Mouse (Mus musculus): ENCODE measurements at regions not wholly inside any gene's neighbourhood (a gene's known extent, or its start where the extent isn't known, plus 50 kb on each side); places are given as distances from the start of the nearest gene placed in this dataset.

DNA sequence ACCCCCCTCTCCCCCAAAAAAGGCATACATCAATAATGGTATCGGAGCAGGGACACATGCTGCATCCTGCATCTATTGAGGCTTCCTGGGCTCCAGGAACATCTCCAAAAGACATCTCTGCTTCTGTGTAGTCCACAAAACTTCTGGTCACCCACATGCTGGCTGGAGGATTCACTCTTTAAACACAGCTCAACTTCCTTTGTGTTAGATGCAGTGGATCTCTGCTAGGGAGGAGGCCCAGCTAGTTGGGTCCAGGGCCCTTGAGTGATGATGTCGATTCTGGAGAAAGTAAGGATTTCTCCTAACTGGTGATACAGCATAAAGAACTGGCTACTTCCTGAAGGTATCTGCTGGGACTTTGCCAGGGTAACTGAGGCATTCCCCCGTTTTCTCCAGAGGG is 146.9 kb upstream of the Hs3st3a1 start:
- WGBS: 94% methylated on average over 3 of the region's 3 CpGs
- Histone ChIP-seq H3K27me3 (no peaks in the 10 kb centered on the region), H3K36me3 (no peaks in the 10 kb centered on the region), H3K4me3 (no peak overlapping the region), H3K9me3 (peaks cover 4% of the 10 kb centered on the region; the same call in 1 of the 2 replicates), H3K4me2 (no peak overlapping the region), H3K4me1 (replicated peaks) (peaks cover 6% of the 10 kb centered on the region; the same call in 1 of the 2 replicates), H3K27ac (replicated peaks) (peak overlapping the region; percentile 61), H3K9ac (no peak overlapping the region)
- ATAC-seq (ENCODE audit: low read depth): no peak

DNA sequence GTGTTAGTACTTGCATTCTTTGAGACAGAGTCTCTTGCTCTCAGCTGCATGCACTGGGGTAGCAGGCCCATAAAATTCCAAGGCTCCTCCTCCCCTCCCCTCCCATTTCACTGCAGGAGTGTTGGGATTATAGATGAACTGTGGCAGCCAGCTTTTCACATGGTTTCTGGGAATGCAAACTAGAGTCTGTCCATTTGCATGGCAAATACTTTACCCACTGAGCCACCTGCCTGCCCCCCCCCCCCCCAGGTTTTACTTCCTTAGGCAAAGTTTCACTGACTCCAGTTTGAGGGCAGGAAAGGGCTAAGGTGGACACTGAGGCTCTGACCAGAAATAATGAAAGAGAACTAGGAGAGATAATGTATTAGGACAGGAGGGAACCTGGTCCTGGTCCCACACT is 147.6 kb upstream of the Hs3st3a1 start:
- Histone ChIP-seq H3K27me3 (no peaks in the 10 kb centered on the region), H3K4me1 (replicated peaks) (peaks cover 6% of the 10 kb centered on the region; the same call in 1 of the 2 replicates)
- no peak for ATAC-seq (ENCODE audit: low read depth)

DNA sequence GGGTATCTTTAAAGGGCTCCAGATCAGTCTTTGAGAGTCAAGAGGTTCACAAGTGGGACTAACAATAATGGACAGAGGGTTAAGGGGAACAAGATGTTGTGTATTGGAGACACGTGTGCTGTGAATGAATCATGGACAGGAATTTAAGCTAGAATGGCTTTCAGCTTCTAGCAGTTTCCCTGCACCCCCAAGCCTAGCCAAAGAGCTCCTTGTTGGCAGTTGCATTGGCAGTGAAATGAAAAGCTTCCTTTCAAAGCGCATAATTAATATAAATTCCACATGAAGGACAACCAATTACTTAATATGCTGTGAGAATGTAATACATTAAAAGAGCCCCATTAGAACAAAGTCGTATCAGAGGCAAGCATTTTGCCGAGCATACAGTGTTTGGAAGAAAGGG is 153.4 kb upstream of the Hs3st3a1 start:
- no peak overlapping the region for H3K4me2 ChIP-seq
- peaks cover 17% of the 10 kb centered on the region for H3K4me1 ChIP-seq (replicated peaks)
- H3K36me3 ChIP-seq: no peaks in the 10 kb centered on the region
- H3K4me3 ChIP-seq: no peak overlapping the region
- ATAC-seq (ENCODE audit: low read depth): no peak
- H3K27ac ChIP-seq (replicated peaks): no peak overlapping the region
- WGBS: 78% methylated on average over 4 of the region's 4 CpGs
- H3K9ac ChIP-seq: no peak overlapping the region
- H3K9me3 ChIP-seq: peaks cover 4% of the 10 kb centered on the region; the same call in 1 of the 2 replicates
- H3K27me3 ChIP-seq: no peaks in the 10 kb centered on the region

More for the DNA sequence above, 147.6 kb upstream of the Hs3st3a1 start:
- Histone ChIP-seq H3K4me3 (no peak overlapping the region), H3K9ac (no peak overlapping the region), H3K9me3 (peaks cover 4% of the 10 kb centered on the region; the same call in 1 of the 2 replicates), H3K36me3 (no peaks in the 10 kb centered on the region), H3K4me2 (no peak overlapping the region), H3K27ac (replicated peaks) (no peak overlapping the region)

DNA sequence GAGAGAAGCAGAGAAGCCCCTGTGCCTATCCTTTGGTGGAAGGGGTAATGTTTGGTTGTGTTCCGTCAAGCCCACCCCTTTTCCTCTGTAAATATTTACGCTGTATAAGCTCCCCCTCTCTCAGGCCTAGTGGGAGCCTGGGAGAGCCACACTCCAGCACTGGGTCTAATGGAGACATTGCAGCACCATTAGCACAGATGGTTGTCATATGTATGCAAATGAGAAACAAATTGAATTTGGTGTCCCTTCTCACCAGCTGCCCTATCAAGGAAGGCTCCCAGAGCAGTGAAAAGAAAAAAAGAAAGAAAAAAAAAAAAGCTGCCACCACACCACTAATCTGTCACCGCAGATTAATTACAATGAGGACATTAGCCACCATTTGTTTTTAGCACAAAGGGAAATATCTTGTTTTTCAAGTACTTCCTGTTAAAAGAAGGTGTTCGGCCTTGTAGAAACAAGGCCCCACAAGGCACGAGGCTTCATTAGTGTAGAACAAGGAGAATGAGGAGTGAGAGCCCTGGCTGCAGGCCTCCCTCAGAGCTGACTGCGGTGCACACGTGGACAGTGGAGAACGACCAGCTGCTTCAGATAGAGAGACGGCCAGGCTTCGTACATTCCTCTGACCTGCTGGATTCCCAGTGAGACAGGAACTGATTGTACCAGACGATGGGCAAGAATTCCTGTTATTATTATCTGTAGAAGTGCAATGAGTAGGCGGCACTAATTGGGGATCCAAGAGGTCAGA is 156.7 kb upstream of the Hs3st3a1 start:
- no peak overlapping the region for H3K9ac ChIP-seq
- H3K9me3 ChIP-seq: no peaks in the 10 kb centered on the region
- peak; percentile 96 for ATAC-seq (ENCODE audit: low read depth)
- peaks cover 17% of the 10 kb centered on the region for H3K4me1 ChIP-seq (replicated peaks)
- H3K27me3 ChIP-seq: no peaks in the 10 kb centered on the region
- no peak overlapping the region for H3K4me2 ChIP-seq
- WGBS: 23% methylated on average over 12 of the region's 12 CpGs
- no peaks in the 10 kb centered on the region for H3K36me3 ChIP-seq
- no peak overlapping the region for H3K4me3 ChIP-seq
- H3K27ac ChIP-seq (replicated peaks): peak overlapping the region; percentile 86

DNA sequence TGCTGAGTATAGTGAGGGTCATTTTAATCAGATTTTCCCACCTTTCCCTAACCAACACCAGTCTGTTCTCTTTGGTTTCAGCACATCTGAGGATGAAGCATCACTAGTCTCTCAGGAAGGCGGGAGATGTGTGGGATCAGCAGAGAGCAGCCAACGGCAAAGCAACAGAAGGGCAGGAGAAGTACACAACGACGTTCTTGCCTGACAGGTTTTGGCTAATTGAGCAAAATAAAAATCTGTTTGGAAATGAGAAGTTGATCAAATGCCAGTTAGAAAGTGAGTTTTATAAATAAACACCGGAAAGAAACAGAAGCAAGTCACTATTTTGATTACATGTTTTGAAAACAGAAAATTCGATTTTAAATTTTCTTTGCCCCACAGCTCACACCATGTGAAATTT is 161.4 kb upstream of the Hs3st3a1 start:
- 84% methylated on average over 6 of the region's 6 CpGs for WGBS
- no peak overlapping the region for H3K4me3 ChIP-seq
- no peak for ATAC-seq (ENCODE audit: low read depth)
- H3K27ac ChIP-seq (replicated peaks): no peak overlapping the region
- no peaks in the 10 kb centered on the region for H3K27me3 ChIP-seq
- no peak overlapping the region for H3K4me2 ChIP-seq
- H3K9me3 ChIP-seq: no peaks in the 10 kb centered on the region
- H3K36me3 ChIP-seq: no peaks in the 10 kb centered on the region
- no peak overlapping the region for H3K9ac ChIP-seq
- H3K4me1 ChIP-seq (replicated peaks): peaks cover 14% of the 10 kb centered on the region

DNA sequence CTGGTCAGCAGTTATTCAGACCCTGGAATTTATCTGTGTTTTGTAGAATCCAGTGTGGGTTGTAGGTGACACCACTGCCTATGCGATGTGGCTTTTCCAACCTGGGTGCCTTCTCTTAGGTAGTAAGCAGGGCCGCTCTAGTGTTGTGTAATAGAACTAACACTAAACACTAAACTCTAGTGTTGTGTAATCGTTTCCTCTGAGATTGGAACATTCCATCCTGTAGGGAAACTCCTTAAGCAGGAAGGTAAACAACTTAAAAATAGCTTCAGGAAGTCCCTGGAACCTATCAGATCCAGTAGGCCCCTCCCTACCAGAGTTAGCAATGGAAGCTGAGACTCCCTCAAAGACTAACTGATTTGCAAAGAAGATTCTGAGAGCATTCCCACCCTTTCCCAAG is 161.9 kb upstream of the Hs3st3a1 start:
- Histone ChIP-seq H3K36me3 (no peaks in the 10 kb centered on the region), H3K9me3 (no peaks in the 10 kb centered on the region), H3K4me1 (replicated peaks) (peaks cover 9% of the 10 kb centered on the region), H3K27ac (replicated peaks) (no peak overlapping the region), H3K4me3 (no peak overlapping the region), H3K27me3 (no peaks in the 10 kb centered on the region), H3K9ac (no peak overlapping the region), H3K4me2 (no peak overlapping the region)
- WGBS: 95% methylated on average over 3 of the region's 3 CpGs
- no peak for ATAC-seq (ENCODE audit: low read depth)

DNA sequence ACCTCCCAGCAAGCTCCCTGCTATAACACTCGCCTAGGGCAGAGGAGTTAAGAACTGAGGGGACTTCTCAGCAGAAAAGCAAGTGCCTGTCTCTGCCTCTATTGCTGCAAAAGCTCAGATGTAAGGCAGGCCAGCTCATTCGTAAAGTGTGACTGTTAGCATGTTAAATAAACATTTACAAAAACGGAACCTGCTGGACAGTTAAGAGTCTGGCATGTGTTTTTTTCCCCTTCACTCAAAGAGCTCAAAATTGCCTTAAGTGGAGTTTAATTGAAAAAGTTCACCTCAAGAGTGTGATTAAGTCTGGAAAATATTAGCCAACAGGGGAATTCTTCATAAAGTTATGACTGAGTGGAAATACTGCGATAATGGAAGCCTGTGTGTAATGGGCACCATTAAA is 167.0 kb upstream of the Hs3st3a1 start:
- H3K4me2 ChIP-seq: no peak overlapping the region

DNA sequence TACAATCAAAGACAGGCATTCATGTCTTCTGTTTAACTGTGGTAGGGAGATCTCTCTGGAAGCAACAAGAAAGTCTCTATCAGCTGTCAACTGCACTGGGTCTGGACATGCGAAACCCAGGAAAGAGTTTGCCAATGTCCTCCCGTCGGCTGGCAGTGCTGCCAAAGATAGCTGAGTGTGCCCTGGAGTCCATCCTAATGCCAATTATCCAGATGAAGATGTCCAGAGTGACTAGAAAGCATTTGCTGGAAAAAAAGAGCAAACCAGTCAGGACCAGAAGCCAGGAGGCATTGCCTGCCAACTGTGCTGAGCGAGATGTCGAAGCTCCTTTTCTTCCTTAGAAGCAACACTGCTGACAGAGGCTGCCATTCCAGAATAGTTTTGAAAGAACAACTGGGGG is 167.6 kb upstream of the Hs3st3a1 start:
- Histone ChIP-seq H3K9ac (no peak overlapping the region), H3K27ac (replicated peaks) (no peak overlapping the region), H3K4me2 (no peak overlapping the region), H3K4me1 (replicated peaks) (no peaks in the 10 kb centered on the region), H3K4me3 (no peak overlapping the region), H3K9me3 (no peaks in the 10 kb centered on the region), H3K36me3 (no peaks in the 10 kb centered on the region), H3K27me3 (no peaks in the 10 kb centered on the region)
- 88% methylated on average over 5 of the region's 5 CpGs for WGBS
- ATAC-seq (ENCODE audit: low read depth): no peak

More for the DNA sequence above, 167.0 kb upstream of the Hs3st3a1 start:
- H3K27me3 ChIP-seq: no peaks in the 10 kb centered on the region
- no peak overlapping the region for H3K4me3 ChIP-seq
- WGBS: 71% methylated on average over 4 of the region's 4 CpGs
- H3K9me3 ChIP-seq: no peaks in the 10 kb centered on the region
- H3K27ac ChIP-seq (replicated peaks): no peak overlapping the region
- H3K4me1 ChIP-seq (replicated peaks): no peaks in the 10 kb centered on the region
- H3K9ac ChIP-seq: no peak overlapping the region
- no peak for ATAC-seq (ENCODE audit: low read depth)
- H3K36me3 ChIP-seq: no peaks in the 10 kb centered on the region

DNA sequence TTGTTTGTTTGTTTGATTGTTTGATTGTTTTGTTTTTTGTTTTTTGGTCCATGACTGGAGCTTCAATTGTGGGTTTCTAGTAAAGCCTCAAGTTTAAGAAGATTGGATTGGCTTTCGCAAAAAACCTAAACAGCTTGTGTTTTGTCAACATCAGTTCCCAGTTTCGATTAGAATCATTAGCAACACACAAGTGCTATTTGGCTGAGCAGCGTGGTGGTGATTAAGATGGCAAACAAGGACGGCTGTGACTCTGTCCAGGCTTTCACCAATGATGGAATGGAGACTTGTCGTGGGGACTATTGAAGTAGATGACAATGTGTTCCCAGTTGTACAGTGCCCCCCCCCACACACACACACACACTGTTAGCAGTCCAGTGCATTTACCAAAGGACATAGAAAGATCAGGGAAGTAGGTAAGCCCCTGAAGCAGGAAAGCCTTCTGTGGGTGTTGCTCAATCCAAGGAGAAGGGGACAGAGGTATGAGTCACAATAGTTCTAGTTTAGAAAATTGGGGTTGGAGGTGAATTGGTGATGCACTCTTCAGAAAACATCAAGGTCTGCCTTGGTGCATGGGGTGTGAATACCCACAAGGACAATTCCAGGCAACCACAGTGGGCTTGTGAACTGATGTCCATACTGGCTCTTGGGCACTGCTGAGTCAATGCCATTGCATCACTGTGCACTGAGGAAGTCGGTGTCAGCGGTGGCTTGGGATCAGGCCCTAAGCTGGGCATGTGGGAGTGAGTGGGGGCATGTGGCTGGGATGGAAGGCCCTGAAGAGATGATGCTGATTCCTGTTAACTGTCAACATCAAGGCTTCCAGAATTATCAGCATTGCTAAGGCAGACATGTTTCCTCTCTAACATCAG is 174.5 kb upstream of the Cox10 start:
- WGBS: 80% methylated on average over 7 of the region's 7 CpGs
- Histone ChIP-seq H3K36me3 (no peaks in the 10 kb centered on the region), H3K9me3 (no peaks in the 10 kb centered on the region), H3K4me3 (no peak overlapping the region), H3K4me1 (replicated peaks) (peaks cover 16% of the 10 kb centered on the region), H3K27ac (replicated peaks) (0 out of 2 replicates have a peak overlapping the region, but pooled peaks have one; percentile 33), H3K27me3 (no peaks in the 10 kb centered on the region), H3K4me2 (no peak overlapping the region), H3K9ac (no peak overlapping the region)
- ATAC-seq (ENCODE audit: low read depth): no peak

DNA sequence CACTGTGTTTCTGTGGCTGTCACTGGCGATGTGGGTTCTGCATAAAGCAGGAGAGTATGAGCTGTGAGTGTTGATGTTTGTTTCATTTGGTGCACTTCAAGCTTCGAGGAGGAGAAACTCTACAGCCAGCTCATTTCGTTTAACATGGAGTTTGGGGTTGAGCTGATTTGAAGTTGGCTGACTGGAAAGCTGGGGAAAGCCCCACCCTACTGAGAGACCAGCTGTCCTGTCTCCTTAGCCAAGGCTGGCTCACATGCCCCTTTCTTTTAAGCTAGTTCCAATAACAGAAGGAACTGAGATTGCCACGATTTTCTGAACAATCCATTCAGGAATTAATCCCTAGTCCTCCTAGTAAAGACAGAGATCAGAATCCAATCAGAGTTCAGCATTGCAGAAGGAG is 157.6 kb upstream of the Cox10 start:
- H3K36me3 ChIP-seq: no peaks in the 10 kb centered on the region
- ATAC-seq (ENCODE audit: low read depth): no peak
- no peaks in the 10 kb centered on the region for H3K4me1 ChIP-seq (replicated peaks)
- no peak overlapping the region for H3K9ac ChIP-seq
- H3K4me2 ChIP-seq: no peak overlapping the region
- no peak overlapping the region for H3K4me3 ChIP-seq
- WGBS: 82% methylated on average over 4 of the region's 4 CpGs
- no peak overlapping the region for H3K27ac ChIP-seq (replicated peaks)
- H3K9me3 ChIP-seq: no peaks in the 10 kb centered on the region
- no peaks in the 10 kb centered on the region for H3K27me3 ChIP-seq

DNA sequence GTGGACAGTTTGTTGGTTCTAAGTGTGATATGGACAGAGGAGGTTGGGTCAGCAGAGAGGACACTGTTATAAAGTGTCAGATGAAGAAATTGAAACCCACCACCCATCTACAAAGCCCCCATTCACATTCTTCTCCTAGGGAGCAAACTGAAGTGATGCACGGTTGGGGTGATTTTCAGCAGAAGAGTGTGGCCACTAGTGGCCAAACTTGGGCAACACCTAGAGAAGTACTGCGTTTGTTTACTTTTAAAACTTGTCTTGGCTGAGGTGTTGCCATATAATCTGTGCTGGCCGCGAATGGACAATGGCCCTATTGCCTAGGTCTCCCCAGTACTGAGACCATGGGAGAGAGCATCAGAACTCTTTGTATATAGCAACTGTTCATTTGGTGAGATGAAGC is 150.8 kb upstream of the Cox10 start:
- ATAC-seq (ENCODE audit: low read depth): no peak
- H3K27me3 ChIP-seq: no peaks in the 10 kb centered on the region
- no peaks in the 10 kb centered on the region for H3K9me3 ChIP-seq
- no peak overlapping the region for H3K9ac ChIP-seq
- no peak overlapping the region for H3K4me2 ChIP-seq
- no peak overlapping the region for H3K27ac ChIP-seq (replicated peaks)
- no peaks in the 10 kb centered on the region for H3K4me1 ChIP-seq (replicated peaks)
- no peak overlapping the region for H3K4me3 ChIP-seq
- H3K36me3 ChIP-seq: no peaks in the 10 kb centered on the region
- 88% methylated on average over 4 of the region's 4 CpGs for WGBS

DNA sequence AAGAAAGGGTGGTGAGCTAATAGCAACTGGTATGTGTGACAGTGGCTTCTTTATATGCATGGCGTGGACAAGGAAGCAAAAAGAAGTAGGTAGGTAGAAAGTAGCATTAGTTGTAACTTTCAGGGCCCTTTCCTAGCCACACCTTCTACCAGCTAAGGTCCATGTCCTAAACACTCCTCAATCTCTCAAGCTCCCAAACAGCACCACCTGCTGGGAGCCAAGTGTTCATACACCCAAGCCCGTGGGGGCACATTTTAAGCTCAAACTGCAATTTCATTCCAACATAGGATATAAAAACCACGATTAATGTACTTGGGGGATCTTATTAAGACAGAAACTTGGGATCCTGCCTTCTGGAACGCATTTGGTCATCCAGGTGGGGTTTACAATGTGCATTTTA is 141.6 kb upstream of the Cox10 start:
- H3K4me3 ChIP-seq: no peak overlapping the region
- no peak overlapping the region for H3K9ac ChIP-seq
- H3K36me3 ChIP-seq: no peaks in the 10 kb centered on the region
- no peaks in the 10 kb centered on the region for H3K27me3 ChIP-seq
- no peak overlapping the region for H3K27ac ChIP-seq (replicated peaks)
- 87% methylated on average over 4 of the region's 4 CpGs for WGBS
- H3K9me3 ChIP-seq: no peaks in the 10 kb centered on the region
- no peak overlapping the region for H3K4me2 ChIP-seq
- H3K4me1 ChIP-seq (replicated peaks): 0 out of 2 replicates have a peak, but pooled peaks cover 4% of the 10 kb centered on the region
- ATAC-seq (ENCODE audit: low read depth): no peak
